Mouse (Mus musculus): Measurements from ENCODE around the gene Scfd2. TPM values are rescaled to one million over a fixed set of nuclear protein-coding genes. Genes with fewer than 3 reads are reported as not detected.

Gene Scfd2
- polyA plus RNA-seq, 2 experiments = 3.9 to 9.4 TPM

DNA sequence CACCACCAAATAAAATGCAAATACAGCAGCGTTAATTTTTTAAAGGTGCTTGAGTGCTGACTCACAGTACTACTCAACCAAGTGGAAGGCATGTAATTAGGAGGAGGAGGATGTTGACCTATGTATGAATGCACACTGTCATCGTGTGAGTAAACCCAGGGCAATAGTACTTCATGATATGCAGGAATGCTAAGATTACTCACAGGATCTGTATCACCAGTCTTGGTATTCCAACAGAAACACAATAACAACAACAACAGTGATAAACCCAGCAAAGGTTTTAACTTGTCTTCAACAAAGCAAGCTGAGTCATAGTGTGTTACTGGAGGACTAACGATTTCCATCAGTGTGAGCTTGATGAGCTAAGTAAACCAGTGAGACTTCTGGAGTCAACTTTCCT is 38.9 kb downstream of the Scfd2 start:
- DNase-seq (ENCODE audit: low read depth in 3 of 3, low spot score in 3 of 3) (no peak), ATAC-seq (ENCODE audit: insufficient read depth) (no peak)
- Histone ChIP-seq H3K27ac (no peak overlapping the region), H3K27me3 (ENCODE audit: control insufficient read depth, insufficient read depth, low read length) (no peaks in the 10 kb centered on the region), H3K4me3 (ENCODE audit: insufficient read depth in 1 of 2, low read depth in 2 of 2, low read length in 2 of 2) (no peak overlapping the region), H3K4me2 (ENCODE audit: low read depth) (no peak overlapping the region), H3K9me3 (ENCODE audit: control insufficient read depth, low read length) (no peaks in the 10 kb centered on the region), H3K36me3 (replicated peaks; ENCODE audit: control insufficient read depth, insufficient read depth, low read depth) (no peaks in the 10 kb centered on the region), H3K4me1 (replicated peaks; ENCODE audit: control insufficient read depth in 2 of 2, insufficient read depth in 2 of 2, low read length in 1 of 2) (no peaks in the 10 kb centered on the region), H3K9ac (replicated peaks) (no peak overlapping the region)
- 66% methylated on average over 3 of the region's 3 CpGs for WGBS (ENCODE audit: insufficient replicate concordance)
- TF ChIP-seq CTCF (IDR thresholded peaks at IDR 0.05; ENCODE audit: low read depth) = no peak
- no peak for TF ChIP-seq EP300 (IDR thresholded peaks at IDR 0.05; ENCODE audit: low read depth)

DNA sequence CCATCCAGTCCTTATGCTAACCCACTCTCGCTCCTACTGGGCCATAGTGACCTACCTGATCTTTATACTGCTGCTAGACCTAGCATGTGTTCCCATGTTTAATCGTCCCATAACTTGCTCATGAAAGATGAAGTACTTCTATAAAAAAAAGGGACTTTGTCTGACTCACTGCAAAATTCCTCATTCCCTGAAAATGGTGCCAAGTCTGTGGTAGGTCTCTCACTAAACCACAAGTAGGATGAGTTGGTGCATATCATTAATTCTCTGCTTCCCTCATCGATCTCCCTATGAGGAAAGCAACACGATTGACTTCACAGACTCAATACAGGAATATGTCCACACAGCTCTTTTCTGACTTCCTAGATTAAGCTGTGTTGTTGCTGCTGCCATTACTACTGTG is 46.9 kb downstream of the Scfd2 start:
- no peaks in the 10 kb centered on the region for H3K27me3 ChIP-seq (ENCODE audit: control insufficient read depth, insufficient read depth, low read length)
- no peak for ATAC-seq (ENCODE audit: insufficient read depth)
- 58% methylated on average over 4 of the region's 4 CpGs for WGBS (ENCODE audit: insufficient replicate concordance)

DNA sequence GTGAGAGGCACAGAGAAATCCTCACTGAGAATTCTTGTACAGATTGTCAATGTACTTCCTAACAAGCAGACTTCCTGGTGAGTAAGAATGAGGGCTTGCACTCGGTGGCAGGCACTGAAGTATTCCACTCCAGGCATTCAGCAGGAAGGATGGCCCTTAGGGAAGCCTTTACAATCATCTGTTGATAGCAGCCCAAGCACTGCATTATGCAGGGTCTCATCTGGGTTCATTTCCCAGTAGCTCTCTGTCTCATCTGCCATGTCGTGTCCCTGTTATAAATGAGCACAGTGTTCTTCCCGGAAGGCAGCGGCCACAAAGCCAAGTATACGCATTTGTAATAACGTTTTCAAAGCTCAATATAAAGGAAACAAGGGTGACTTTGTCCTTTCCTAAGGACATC is 48.9 kb downstream of the Scfd2 start:
- 0 out of 4 replicates have a peak, but pooled peaks cover 0 to 3% of the 10 kb centered on the region in 2 experiments for H3K4me1 ChIP-seq (replicated peaks; ENCODE audit: control insufficient read depth in 2 of 2, insufficient read depth in 2 of 2, low read length in 1 of 2)
- H3K4me2 ChIP-seq (ENCODE audit: low read depth) = no peak overlapping the region
- DNase-seq (ENCODE audit: low read depth in 3 of 3, low spot score in 3 of 3) (no peak), ATAC-seq (ENCODE audit: insufficient read depth) (no peak)
- no peak overlapping the region for H3K4me3 ChIP-seq (ENCODE audit: insufficient read depth in 1 of 2, low read depth in 2 of 2, low read length in 2 of 2)
- 70% methylated on average over 6 of the region's 6 CpGs for WGBS (ENCODE audit: insufficient replicate concordance)
- H3K27ac ChIP-seq = no peak overlapping the region
- H3K9me3 ChIP-seq (ENCODE audit: control insufficient read depth, low read length) = no peaks in the 10 kb centered on the region
- no peak for TF ChIP-seq EP300 (IDR thresholded peaks at IDR 0.05; ENCODE audit: low read depth)
- no peak for TF ChIP-seq CTCF (IDR thresholded peaks at IDR 0.05; ENCODE audit: low read depth)
- no peaks in the 10 kb centered on the region for H3K36me3 ChIP-seq (replicated peaks; ENCODE audit: control insufficient read depth, insufficient read depth, low read depth)
- H3K27me3 ChIP-seq (ENCODE audit: control insufficient read depth, insufficient read depth, low read length) = no peaks in the 10 kb centered on the region
- no peak overlapping the region for H3K9ac ChIP-seq (replicated peaks)

More for the DNA sequence above, 46.9 kb downstream of the Scfd2 start:
- Histone ChIP-seq H3K9me3 (ENCODE audit: control insufficient read depth, low read length) (no peaks in the 10 kb centered on the region), H3K9ac (replicated peaks) (no peak overlapping the region), H3K27ac (no peak overlapping the region), H3K36me3 (replicated peaks; ENCODE audit: control insufficient read depth, insufficient read depth, low read depth) (no peaks in the 10 kb centered on the region), H3K4me2 (ENCODE audit: low read depth) (no peak overlapping the region), H3K4me3 (ENCODE audit: insufficient read depth in 1 of 2, low read depth in 2 of 2, low read length in 2 of 2) (no peak overlapping the region), H3K4me1 (replicated peaks; ENCODE audit: control insufficient read depth in 2 of 2, insufficient read depth in 2 of 2, low read length in 1 of 2) (0 out of 4 replicates have a peak, but pooled peaks cover 0 to 3% of the 10 kb centered on the region in 2 experiments)
- DNase-seq (ENCODE audit: low read depth in 3 of 3, low spot score in 3 of 3) = no peak
- TF ChIP-seq CTCF (IDR thresholded peaks at IDR 0.05; ENCODE audit: low read depth) (no peak), EP300 (IDR thresholded peaks at IDR 0.05; ENCODE audit: low read depth) (no peak)

DNA sequence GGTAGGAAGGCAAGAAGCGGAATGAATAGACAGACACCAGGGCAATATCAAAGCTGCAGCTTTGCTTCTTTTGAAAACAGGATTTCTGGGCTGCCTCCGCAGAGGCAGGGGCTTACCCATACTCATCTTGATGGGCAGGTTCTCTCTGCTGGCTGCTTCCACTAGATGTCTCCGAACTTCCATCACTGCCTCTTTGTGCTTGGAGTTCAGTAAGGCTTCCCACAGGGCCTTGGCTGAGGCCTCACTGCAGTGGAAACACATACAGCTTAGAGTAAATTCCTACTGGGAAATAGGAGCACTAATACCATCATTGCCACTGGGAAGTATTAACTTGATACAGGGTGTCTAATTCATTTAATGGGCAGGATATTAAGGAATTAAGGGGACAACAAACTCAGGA is 49.5 kb downstream of the Scfd2 start:
- no peak for DNase-seq (ENCODE audit: low read depth in 3 of 3, low spot score in 3 of 3)
- H3K4me2 ChIP-seq (ENCODE audit: low read depth) = no peak overlapping the region
- TF ChIP-seq CTCF (IDR thresholded peaks at IDR 0.05; ENCODE audit: low read depth) = no peak
- TF ChIP-seq EP300 (IDR thresholded peaks at IDR 0.05; ENCODE audit: low read depth) = no peak
- no peaks in the 10 kb centered on the region for H3K9me3 ChIP-seq (ENCODE audit: control insufficient read depth, low read length)
- WGBS (ENCODE audit: insufficient replicate concordance) = 69% methylated on average over 3 of the region's 3 CpGs
- H3K4me3 ChIP-seq (ENCODE audit: insufficient read depth in 1 of 2, low read depth in 2 of 2, low read length in 2 of 2) = no peak overlapping the region
- H3K9ac ChIP-seq (replicated peaks) = no peak overlapping the region
- no peaks in the 10 kb centered on the region for H3K27me3 ChIP-seq (ENCODE audit: control insufficient read depth, insufficient read depth, low read length)
- no peaks in the 10 kb centered on the region for H3K36me3 ChIP-seq (replicated peaks; ENCODE audit: control insufficient read depth, insufficient read depth, low read depth)
- no peak overlapping the region for H3K27ac ChIP-seq
- H3K4me1 ChIP-seq (replicated peaks; ENCODE audit: control insufficient read depth in 2 of 2, insufficient read depth in 2 of 2, low read length in 1 of 2) = 0 out of 4 replicates have a peak, but pooled peaks cover 0 to 3% of the 10 kb centered on the region in 2 experiments
- no peak for ATAC-seq (ENCODE audit: insufficient read depth)

DNA sequence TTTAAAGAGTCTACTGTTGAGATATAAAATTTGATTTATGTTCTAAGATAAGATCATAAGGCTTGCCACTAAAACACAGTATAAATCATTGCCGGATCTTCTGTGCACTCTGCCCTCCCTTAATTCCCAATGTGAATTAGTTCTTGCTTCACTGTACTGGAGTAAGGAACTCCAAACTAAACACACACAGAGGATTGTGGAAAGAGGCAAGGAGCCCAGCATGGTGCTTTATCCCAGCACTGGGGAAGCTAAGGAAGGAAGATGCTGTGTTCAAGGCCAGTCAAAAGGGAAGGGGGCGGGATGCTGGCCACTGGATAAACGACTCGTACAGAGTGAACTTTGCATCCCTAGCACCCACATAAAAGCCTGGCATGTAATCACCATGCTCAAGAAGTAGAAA is 51.1 kb downstream of the Scfd2 start:
- Histone ChIP-seq H3K36me3 (replicated peaks; ENCODE audit: control insufficient read depth, insufficient read depth, low read depth) (no peaks in the 10 kb centered on the region), H3K4me3 (ENCODE audit: insufficient read depth in 1 of 2, low read depth in 2 of 2, low read length in 2 of 2) (no peak overlapping the region), H3K4me2 (ENCODE audit: low read depth) (no peak overlapping the region), H3K9me3 (ENCODE audit: control insufficient read depth, low read length) (no peaks in the 10 kb centered on the region), H3K9ac (replicated peaks) (no peak overlapping the region), H3K27me3 (ENCODE audit: control insufficient read depth, insufficient read depth, low read length) (no peaks in the 10 kb centered on the region), H3K27ac (no peak overlapping the region), H3K4me1 (replicated peaks; ENCODE audit: control insufficient read depth in 2 of 2, insufficient read depth in 2 of 2, low read length in 1 of 2) (0 out of 4 replicates have a peak, but pooled peaks cover 0 to 5% of the 10 kb centered on the region in 2 experiments)
- TF ChIP-seq CTCF (IDR thresholded peaks at IDR 0.05; ENCODE audit: low read depth) (no peak), EP300 (IDR thresholded peaks at IDR 0.05; ENCODE audit: low read depth) (no peak)
- ATAC-seq (ENCODE audit: insufficient read depth) = no peak
- no peak for DNase-seq (ENCODE audit: low read depth in 3 of 3, low spot score in 3 of 3)
- 67% methylated on average over 4 of the region's 4 CpGs for WGBS (ENCODE audit: insufficient replicate concordance)
